Mouse (Mus musculus) heart, adult 10 weeks (tissue): ENCODE data around the gene Dda1. TPM values are rescaled to one million over a fixed set of nuclear protein-coding genes. Genes with fewer than 3 reads are reported as not detected.

ENCODE experiments used
- polyA plus RNA-seq: library from polyadenylated mRNA; stranded (reverse); fragments of 350-450 nt; fragmentation: Illumina TruSeq; extraction: RNeasy Lipid Tissue Mini Kit (QIAGEN cat#74804); gene quantifications from one replicate; pipeline ENCODE4 v1.2.3, GENCODE M21; 2014; ENCODE audit warnings: low read depth, low replicate concordance

Dda1 gene
- polyA plus RNA-seq = 38.0 TPM

DNA sequence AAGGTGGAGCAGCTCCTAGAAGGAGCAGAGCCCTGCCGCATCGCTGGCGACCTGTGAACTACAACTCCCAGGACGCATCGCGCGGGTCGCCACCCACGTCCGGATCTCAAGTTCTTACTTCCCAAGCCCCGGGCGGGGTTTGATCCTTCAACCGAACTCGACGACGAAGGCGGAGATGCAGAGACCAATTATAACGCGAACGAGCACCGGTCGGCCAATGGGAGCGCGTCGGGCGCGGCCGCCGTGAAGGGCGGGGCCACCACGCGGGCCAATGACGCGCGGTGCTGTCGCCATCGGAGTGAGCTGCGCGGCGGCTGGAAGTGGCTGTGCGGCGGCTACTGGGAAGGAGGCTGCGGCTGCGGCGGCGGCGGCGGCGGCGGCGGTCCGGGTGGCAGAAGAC lies at the start of gene Dda1:
Dda1 (plus strand) TSS at position 284 of the 400 bp plus-strand sequence.

DNA sequence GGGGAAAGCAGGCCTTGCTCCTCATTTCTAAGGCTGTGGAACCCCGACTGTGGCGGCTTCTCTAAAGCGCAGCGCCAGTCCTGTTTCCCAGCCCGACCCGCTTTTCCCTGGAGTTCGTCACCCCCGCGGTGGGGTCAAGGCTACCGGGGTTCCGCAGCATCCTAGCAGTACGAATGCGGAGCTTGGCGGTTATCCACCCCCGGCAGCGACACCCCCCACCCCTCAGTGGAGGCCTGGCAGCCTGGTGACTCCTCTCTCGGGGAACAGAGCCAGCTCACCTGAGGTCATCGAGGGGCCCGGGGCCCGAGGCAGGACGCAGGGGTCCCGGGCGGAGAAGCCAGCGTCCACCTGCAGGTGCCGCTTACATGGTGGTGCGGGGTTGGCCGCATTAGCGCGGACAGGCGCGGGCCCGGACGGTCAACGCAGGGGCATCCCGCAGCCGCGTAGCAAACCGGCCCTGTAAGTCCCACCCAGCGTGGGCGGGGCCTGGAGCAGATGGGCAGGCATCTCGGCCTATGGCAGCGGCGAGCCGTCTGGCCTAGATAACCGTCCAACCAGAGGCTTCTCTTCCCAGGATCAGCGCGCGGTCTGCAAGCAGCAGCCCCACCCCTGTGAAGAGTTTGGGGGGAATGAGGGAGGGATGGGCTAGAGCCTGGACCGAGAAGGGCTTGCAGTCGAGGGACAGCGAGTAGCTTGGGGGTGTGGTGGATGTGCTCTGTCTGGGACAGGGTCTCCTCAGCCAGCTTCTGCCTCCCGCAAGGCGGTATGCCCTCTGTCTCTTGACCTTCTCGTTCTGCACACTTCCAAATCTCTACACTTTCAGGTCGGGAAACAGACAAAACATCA lies 5.6 kb upstream of the Dda1 start, which contains the start of gene Abhd8:
Abhd8 (minus strand) TSS at position 468 of the 846 bp plus-strand sequence.

DNA sequence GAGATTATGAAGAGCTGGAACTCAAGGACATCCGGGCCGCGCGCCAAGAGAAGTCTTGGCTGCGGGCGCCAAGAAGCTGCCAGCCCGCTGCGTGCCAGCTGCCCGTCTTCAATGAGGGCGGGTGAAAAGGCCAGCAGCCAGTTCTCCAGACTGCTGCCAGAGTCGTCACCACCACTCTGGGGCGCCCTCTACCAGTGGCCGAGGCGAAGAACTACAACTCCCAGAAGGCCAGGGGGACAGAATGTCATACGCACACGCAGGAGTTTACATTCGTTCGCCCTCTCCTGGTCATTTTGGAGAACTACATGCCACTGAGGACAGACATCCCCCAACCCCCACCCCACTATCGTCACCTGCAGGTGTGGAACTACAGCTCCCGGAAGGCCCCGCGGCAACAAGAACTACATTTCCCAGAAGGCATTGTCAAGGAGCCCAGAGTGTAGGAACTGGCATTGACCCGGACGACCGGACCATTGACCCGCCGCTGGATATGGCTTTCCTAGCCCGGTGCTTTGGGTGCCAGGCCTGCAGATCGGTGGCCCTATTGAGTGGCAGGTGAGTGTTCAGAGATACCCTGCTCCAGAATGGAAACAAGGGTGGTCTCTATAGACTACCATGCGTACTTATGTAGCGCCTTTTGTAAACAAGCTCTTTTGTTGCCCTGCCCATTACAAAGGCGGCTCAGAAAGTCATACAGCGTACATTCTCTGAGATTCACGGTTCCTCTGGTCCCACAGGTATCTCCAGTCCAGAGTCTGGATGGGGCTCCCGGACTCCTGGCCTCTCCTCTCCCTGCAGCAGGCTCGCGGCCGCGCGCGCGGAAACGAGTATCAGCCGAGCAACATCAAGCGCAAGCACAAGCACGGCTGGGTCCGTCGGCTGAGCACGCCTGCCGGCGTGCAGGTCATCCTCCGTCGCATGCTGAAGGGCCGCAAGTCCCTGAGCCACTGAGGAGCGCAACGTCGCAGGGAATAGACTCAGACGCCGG lies 4.2 kb upstream of the Dda1 start, which contains the start of gene Mrpl34:
Mrpl34 (plus strand) TSS at position 447 of the 988 bp plus-strand sequence.

DNA sequence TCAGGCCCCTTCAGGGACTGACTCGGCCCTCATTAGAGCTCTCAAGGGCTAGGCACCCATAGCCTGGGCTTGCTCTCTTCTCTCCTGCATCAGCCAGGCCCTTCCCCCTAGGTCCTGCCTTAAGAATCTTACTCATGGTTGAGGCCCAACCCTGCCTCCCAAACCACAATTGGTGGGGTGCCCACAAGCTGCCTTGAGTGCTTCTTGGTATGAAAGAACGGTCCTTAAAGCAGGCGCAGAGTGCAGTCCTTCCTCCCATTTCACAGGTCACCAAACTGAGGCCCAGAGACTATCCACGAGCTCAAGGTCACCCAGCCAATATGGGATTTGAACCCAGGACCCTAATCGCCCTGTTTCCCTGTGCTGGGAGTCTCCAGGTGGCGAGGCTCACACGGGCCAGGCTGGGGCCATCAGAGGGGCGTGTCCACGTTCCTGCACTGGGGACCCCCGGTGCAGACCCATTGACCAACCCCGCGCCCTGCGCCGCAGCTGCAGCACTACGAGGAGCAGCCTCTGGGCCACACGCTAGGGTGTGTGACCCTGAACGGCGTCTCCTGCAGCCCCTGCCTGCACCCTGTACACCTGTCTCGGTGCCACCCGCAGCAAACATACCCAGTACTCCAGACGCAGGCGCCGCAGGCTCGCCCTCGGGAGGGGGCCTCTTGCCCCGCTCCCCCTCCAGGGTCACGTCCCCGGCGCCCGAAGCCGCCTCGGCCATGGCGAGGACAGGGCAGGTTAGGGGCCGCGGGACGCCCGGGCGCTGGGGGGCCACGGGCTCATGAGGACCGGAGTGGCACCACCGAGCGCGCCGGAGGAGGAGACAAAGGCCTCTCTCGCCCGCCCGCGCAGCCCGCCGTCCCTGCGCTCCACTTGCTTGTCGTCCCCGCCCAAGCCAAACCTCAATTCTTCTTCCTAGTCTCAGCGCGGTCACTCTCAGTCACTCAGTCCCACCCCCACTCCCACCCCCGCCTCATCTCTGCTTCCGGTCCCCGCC lies 16.4 kb downstream of the Dda1 start, which contains the start of gene Ano8:
Ano8 (minus strand) TSS at position 822 of the 994 bp plus-strand sequence.

DNA sequence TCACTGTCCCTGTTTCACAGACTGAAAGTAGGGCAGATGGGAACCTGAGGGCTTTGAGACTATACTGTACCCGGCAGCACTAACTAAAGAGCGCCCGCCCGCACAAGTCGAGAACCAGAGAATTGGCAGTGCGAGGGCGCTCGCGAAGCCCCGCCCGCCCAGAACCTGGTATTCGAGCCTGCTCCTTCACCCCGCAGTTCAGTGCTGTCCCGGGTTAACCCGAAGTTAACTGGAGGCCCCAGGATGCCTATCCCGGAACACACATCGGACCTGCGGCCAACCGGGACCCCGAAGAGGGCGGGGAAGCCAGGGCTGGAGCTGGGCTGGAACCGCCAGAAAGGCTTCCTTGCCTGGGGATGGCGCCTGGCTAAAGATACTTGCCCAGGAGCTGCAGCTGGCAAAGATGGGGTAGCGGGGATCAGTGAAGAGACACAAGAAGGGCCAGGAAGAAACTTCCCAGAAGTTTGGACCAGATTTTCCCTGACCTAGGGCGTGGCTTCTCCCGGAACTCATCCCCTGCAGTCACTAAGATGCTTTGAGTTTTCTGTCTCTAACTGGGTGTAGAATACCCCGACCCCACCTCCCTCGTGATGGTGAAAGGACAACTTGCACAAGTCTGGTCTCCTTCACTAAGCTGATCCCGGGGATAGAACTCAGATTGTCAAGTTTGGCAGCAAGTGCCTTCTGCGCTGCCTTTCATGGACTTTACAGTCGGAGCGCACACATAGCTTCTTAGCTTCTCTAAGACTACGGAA lies 18.9 kb downstream of the Dda1 start, which contains the start of gene Gtpbp3:
Gtpbp3 (plus strand) TSS at position 413 of the 755 bp plus-strand sequence.

DNA sequence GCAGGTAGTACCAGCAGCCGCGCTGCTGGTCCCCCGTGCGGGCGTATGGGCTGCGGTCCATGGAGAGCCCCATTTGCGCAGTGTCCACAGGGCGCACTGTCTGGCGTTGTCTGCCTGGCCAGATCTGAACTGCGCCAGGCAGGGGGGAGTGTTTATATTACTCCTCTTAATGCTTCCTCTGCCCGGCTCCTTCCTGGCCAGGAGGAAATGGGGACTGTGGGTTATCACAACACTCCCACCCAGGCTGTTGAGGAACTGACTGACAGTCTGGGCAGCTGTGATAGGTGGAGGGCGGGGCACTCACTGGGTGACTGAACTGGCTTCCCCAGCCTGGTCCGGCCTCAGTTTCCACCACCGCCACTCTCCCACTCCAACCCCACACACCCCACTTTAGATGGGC lies 42.6 kb downstream of the Dda1 start, which contains the start of gene Plvap:
Plvap (minus strand) TSS at position 109 of the 400 bp plus-strand sequence.

DNA sequence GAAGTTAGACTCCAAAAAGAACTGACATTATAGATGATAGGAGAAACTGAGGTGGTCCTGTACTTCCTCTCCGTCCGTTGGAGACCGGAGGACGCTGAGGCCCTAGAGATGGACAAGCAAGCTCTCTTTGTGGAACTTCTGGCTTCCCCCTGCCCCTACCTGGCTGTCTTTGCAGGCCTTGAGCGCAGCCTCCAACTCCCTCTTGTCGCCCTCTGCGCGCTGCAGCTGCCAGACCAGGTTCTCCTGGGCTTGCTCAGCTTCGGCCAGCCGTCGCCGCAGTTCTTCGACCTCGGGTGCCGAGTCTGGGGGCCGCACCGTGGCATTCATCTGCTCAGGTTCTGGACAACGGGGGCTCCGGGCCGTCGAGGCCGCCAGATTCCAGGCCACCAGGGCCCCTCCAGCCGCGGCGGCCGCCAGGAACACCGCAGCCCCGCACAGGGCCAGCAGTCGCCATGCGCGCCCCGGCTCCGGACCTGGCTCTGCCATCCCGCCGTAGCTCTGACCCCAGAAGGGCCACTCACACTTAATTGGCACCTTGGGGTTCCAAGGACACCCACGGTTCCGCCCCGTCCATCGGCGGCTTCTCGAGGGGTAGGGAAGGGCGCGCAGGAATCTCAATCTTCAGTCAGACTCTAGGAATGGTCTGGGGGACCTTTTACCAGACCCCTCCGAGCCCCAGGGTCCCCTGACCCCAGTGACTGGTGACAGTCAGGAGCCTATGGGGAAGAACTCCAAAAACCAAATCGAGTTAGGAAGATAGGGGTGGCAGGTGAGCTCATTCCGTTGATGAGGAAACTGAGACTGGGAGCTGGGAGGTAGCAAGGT lies 56.4 kb downstream of the Dda1 start, which contains the start of gene Ccdc194:
Ccdc194 (minus strand) TSS at position 486 of the 825 bp plus-strand sequence.

Other genes starting within 250 kb of the Dda1 start
- 24.4 TPM for gene Myo9b, start 196.5 kb upstream of the Dda1 start, polyA plus RNA-seq
- gene Haus8, start 196.3 kb upstream of the Dda1 start, polyA plus RNA-seq = 27.6 TPM
- gene Use1, start 102.4 kb upstream of the Dda1 start, polyA plus RNA-seq = 174 TPM
- 9.2 TPM for gene Ocel1, start 97.9 kb upstream of the Dda1 start, polyA plus RNA-seq
- 35.0 TPM for gene Nr2f6, start 87.2 kb upstream of the Dda1 start, polyA plus RNA-seq
- 54.2 TPM for gene Ushbp1, start 73.4 kb upstream of the Dda1 start, polyA plus RNA-seq
- gene Babam1, start 72.3 kb upstream of the Dda1 start, polyA plus RNA-seq = 74.7 TPM
- gene Ankle1, start 63.2 kb upstream of the Dda1 start, polyA plus RNA-seq = not detected
- 21.8 TPM for gene Abhd8, start 5.5 kb upstream of the Dda1 start, polyA plus RNA-seq
- gene Mrpl34, start 4.2 kb upstream of the Dda1 start, polyA plus RNA-seq = 132 TPM
- 12.2 TPM for gene Ano8, start 16.8 kb downstream of the Dda1 start, polyA plus RNA-seq
- 20.3 TPM for gene Gtpbp3, start 18.9 kb downstream of the Dda1 start, polyA plus RNA-seq
- gene Plvap, start 42.6 kb downstream of the Dda1 start, polyA plus RNA-seq = 17.7 TPM
- gene Ccdc194, start 56.5 kb downstream of the Dda1 start, polyA plus RNA-seq = not detected
- gene Bst2, start 68.3 kb downstream of the Dda1 start, polyA plus RNA-seq = 48.9 TPM
- gene Mvb12a, start 73.7 kb downstream of the Dda1 start, polyA plus RNA-seq = 36.1 TPM
- not detected for gene Tmem221, start 89.7 kb downstream of the Dda1 start, polyA plus RNA-seq
- not detected for gene Nxnl1, start 97.4 kb downstream of the Dda1 start, polyA plus RNA-seq
- gene Slc27a1, start 99.7 kb downstream of the Dda1 start, polyA plus RNA-seq = 190 TPM
- gene Pgls, start 123.0 kb downstream of the Dda1 start, polyA plus RNA-seq = 63.1 TPM
- 1.8 TPM for gene Fam129c, start 128.4 kb downstream of the Dda1 start, polyA plus RNA-seq
- 40.4 TPM for gene Colgalt1, start 141.8 kb downstream of the Dda1 start, polyA plus RNA-seq
- gene Unc13a, start 202.6 kb downstream of the Dda1 start, polyA plus RNA-seq = 0.81 TPM
- gene Jak3, start 207.1 kb downstream of the Dda1 start, polyA plus RNA-seq = 12.1 TPM
- 1.6 TPM for gene Insl3, start 220.0 kb downstream of the Dda1 start, polyA plus RNA-seq
- gene B3gnt3, start 232.6 kb downstream of the Dda1 start, polyA plus RNA-seq = 6.6 TPM